Mouse (Mus musculus): ENCODE results near the gene Col9a3. TPM values are rescaled to one million over a fixed set of nuclear protein-coding genes. Genes with fewer than 3 reads are reported as not detected.

The Col9a3 gene
- polyA plus RNA-seq, 1 experiment from 2014 or later = 1.3 TPM

- no peak overlapping the region for H3K4me3 ChIP-seq (ENCODE audit: low read depth, low read length)
- no peaks in the 10 kb centered on the region for H3K27me3 ChIP-seq (replicated peaks; ENCODE audit: control insufficient read depth, insufficient read depth, low read length)
- no peak overlapping the region for H3K4me2 ChIP-seq (replicated peaks; ENCODE audit: low read depth)
- no peak for TF ChIP-seq CTCF (IDR thresholded peaks at IDR 0.05; ENCODE audit: low read depth)
- no peak overlapping the region for H3K27ac ChIP-seq (ENCODE audit: low read depth, low read length)
- no peaks in the 10 kb centered on the region for H3K4me1 ChIP-seq (replicated peaks; ENCODE audit: control insufficient read depth, insufficient read depth, low read length)
- H3K9ac ChIP-seq (ENCODE audit: low read depth, low read length) = no peak overlapping the region
- peaks cover 33% of the 10 kb centered on the region for H3K36me3 ChIP-seq (ENCODE audit: control insufficient read depth, insufficient read depth)
- ATAC-seq = no peak
- no peaks in the 10 kb centered on the region for H3K9me3 ChIP-seq (ENCODE audit: control insufficient read depth)
- WGBS = 83% methylated on average over 5 of the region's 5 CpGs
Measured at GRCm38 (mm10) chr2:180660521-180660920, 62.9 kb downstream of the Col9a3 start.

- no peak overlapping the region for H3K4me2 ChIP-seq (replicated peaks; ENCODE audit: low read depth)
- H3K4me1 ChIP-seq (replicated peaks; ENCODE audit: control insufficient read depth, insufficient read depth, low read length) = no peaks in the 10 kb centered on the region
- H3K9me3 ChIP-seq (ENCODE audit: control insufficient read depth) = no peaks in the 10 kb centered on the region
- peaks cover 36% of the 10 kb centered on the region for H3K36me3 ChIP-seq (ENCODE audit: control insufficient read depth, insufficient read depth)
- 83% methylated on average over 4 of the region's 4 CpGs for WGBS
- TF ChIP-seq CTCF (IDR thresholded peaks at IDR 0.05; ENCODE audit: low read depth) = no peak
- no peak overlapping the region for H3K27ac ChIP-seq (ENCODE audit: low read depth, low read length)
- no peaks in the 10 kb centered on the region for H3K27me3 ChIP-seq (replicated peaks; ENCODE audit: control insufficient read depth, insufficient read depth, low read length)
- no peak overlapping the region for H3K9ac ChIP-seq (ENCODE audit: low read depth, low read length)
- no peak overlapping the region for H3K4me3 ChIP-seq (ENCODE audit: low read depth, low read length)
- ATAC-seq = no peak
Measured at GRCm38 (mm10) chr2:180662008-180662407, 64.4 kb downstream of the Col9a3 start.

Other genes with a start within 250 kb of the Col9a3 start
- gene Slco4a1, start 141.5 kb upstream of the Col9a3 start, polyA plus RNA-seq (2015; fragmentation: Nextera tagmentation; extraction: Ambion mirVana) = 0.47 and 0.76 TPM in 2 replicates
- gene Ntsr1, start 97.8 kb upstream of the Col9a3 start, polyA plus RNA-seq (2015; fragmentation: Nextera tagmentation; extraction: Ambion mirVana) = 0.67 and 0.74 TPM in 2 replicates
- 10.7 and 10.8 TPM in 2 replicates for gene Mrgbp, start 16.5 kb upstream of the Col9a3 start, polyA plus RNA-seq (2015; fragmentation: Nextera tagmentation; extraction: Ambion mirVana)
- gene Ogfr, start 8.5 kb upstream of the Col9a3 start, polyA plus RNA-seq (2015; fragmentation: Nextera tagmentation; extraction: Ambion mirVana) = 32.5 and 34.4 TPM in 2 replicates
- gene Tcfl5, start 44.9 kb downstream of the Col9a3 start, polyA plus RNA-seq (2015; fragmentation: Nextera tagmentation; extraction: Ambion mirVana) = 0.07 TPM in 2 replicates
- 7.8 and 9.3 TPM in 2 replicates for gene Dido1, start 112.2 kb downstream of the Col9a3 start, polyA plus RNA-seq (2015; fragmentation: Nextera tagmentation; extraction: Ambion mirVana)
- gene Gid8, start 112.3 kb downstream of the Col9a3 start, polyA plus RNA-seq (2015; fragmentation: Nextera tagmentation; extraction: Ambion mirVana) = 36.6 and 38.0 TPM in 2 replicates
- 2.3 and 3.1 TPM in 2 replicates for gene Slc17a9, start 127.5 kb downstream of the Col9a3 start, polyA plus RNA-seq (2015; fragmentation: Nextera tagmentation; extraction: Ambion mirVana)
- gene Bhlhe23, start 179.1 kb downstream of the Col9a3 start, polyA plus RNA-seq (2015; fragmentation: Nextera tagmentation; extraction: Ambion mirVana) = not detected in 2 replicates